Mouse (Mus musculus): ENCODE results near the gene Ror1. TPM values are rescaled to one million over a fixed set of nuclear protein-coding genes. Genes with fewer than 3 reads are reported as not detected.

Gene Ror1
- polyA plus RNA-seq, 1 experiment from 2014 or later, result 6.9 TPM

- WGBS, result 74% methylated on average over 5 of the region's 5 CpGs
- no peak for ATAC-seq (ENCODE audit: insufficient read depth, low FRiP score, low TSS enrichment)
- Histone ChIP-seq H3K27me3 (ENCODE audit: control insufficient read depth, insufficient read depth, low read length) (0 out of 2 replicates have a peak, but pooled peaks cover 2% of the 10 kb centered on the region), H3K4me1 (ENCODE audit: control insufficient read depth, insufficient read depth, low read length) (peaks cover 8% of the 10 kb centered on the region; the same call in 1 of the 2 replicates), H3K9ac (ENCODE audit: low read length) (no peak overlapping the region), H3K4me3 (ENCODE audit: low read depth, low read length) (no peak overlapping the region), H3K9me3 (ENCODE audit: control insufficient read depth, low read length) (no peaks in the 10 kb centered on the region), H3K36me3 (ENCODE audit: control insufficient read depth, insufficient read depth, low read length) (no peaks in the 10 kb centered on the region), H3K4me2 (ENCODE audit: low read depth) (no peak overlapping the region), H3K27ac (ENCODE audit: low read depth, low read length) (no peak overlapping the region)
- no peak for DNase-seq (ENCODE audit: low spot score)
Measured at GRCm38 (mm10) chr4:100101844-100102243, 6.3 kb downstream of the Ror1 start.

DNA sequence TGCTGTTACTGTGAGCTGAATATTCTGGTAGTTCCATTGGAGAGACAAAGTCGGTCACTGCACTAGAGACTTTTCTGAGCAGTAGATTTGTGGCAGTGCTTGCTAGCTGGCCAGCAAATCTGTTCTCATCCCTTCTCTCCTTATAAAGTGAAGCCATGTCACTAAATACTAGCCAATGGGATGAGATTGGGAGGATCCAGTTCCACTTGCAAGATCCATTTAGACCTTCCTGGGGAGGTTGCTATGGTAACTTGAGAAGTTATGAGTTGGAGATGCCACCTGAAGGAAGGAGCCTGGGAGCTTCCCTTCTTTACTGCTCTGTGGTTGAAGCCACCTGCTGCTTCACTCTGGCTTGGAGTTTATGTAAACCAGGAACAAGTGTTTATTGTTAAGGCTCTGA is 8.7 kb downstream of the Ror1 start:
- no peak overlapping the region for H3K9ac ChIP-seq (ENCODE audit: low read length)
- ATAC-seq (ENCODE audit: insufficient read depth, low FRiP score, low TSS enrichment) (no peak), DNase-seq (ENCODE audit: low spot score) (no peak)
- no peaks in the 10 kb centered on the region for H3K36me3 ChIP-seq (ENCODE audit: control insufficient read depth, insufficient read depth, low read length)
- H3K4me2 ChIP-seq (ENCODE audit: low read depth), result no peak overlapping the region
- no peak overlapping the region for H3K27ac ChIP-seq (ENCODE audit: low read depth, low read length)
- no peaks in the 10 kb centered on the region for H3K4me1 ChIP-seq (ENCODE audit: control insufficient read depth, insufficient read depth, low read length)
- H3K27me3 ChIP-seq (ENCODE audit: control insufficient read depth, insufficient read depth, low read length), result no peaks in the 10 kb centered on the region
- WGBS, result 88% methylated on average over 1 of the region's 1 CpGs
- H3K9me3 ChIP-seq (ENCODE audit: control insufficient read depth, low read length), result no peaks in the 10 kb centered on the region
- H3K4me3 ChIP-seq (ENCODE audit: low read depth, low read length), result no peak overlapping the region

DNA sequence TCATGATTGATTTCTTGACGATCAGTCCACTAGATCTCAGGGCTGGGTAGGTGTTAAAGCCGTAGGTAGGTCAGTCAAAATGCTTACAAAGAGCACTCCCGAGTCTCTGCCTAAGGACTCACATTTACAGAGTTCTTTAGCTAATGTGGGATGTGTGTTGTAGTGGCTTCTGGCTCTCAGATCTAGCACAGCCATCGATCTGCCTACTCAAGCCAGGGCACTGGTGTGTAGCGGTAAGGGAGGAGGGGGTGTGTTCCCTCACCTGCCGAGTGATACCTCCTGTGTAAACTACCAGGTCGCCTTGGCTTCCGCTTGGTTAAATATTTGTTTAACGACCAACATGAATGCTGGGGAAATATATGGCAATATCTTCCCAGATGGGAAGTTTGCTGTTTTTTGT is 12.0 kb downstream of the Ror1 start:
- WGBS, result 81% methylated on average over 9 of the region's 9 CpGs
- H3K27ac ChIP-seq (ENCODE audit: low read depth, low read length), result no peak overlapping the region
- ATAC-seq (ENCODE audit: insufficient read depth, low FRiP score, low TSS enrichment), result no peak
- no peak overlapping the region for H3K4me2 ChIP-seq (ENCODE audit: low read depth)
- no peaks in the 10 kb centered on the region for H3K36me3 ChIP-seq (ENCODE audit: control insufficient read depth, insufficient read depth, low read length)
- no peak for DNase-seq (ENCODE audit: low spot score)
- H3K9me3 ChIP-seq (ENCODE audit: control insufficient read depth, low read length), result no peaks in the 10 kb centered on the region
- H3K4me3 ChIP-seq (ENCODE audit: low read depth, low read length), result no peak overlapping the region
- H3K9ac ChIP-seq (ENCODE audit: low read length), result no peak overlapping the region
- H3K27me3 ChIP-seq (ENCODE audit: control insufficient read depth, insufficient read depth, low read length), result no peaks in the 10 kb centered on the region
- H3K4me1 ChIP-seq (ENCODE audit: control insufficient read depth, insufficient read depth, low read length), result no peaks in the 10 kb centered on the region

DNA sequence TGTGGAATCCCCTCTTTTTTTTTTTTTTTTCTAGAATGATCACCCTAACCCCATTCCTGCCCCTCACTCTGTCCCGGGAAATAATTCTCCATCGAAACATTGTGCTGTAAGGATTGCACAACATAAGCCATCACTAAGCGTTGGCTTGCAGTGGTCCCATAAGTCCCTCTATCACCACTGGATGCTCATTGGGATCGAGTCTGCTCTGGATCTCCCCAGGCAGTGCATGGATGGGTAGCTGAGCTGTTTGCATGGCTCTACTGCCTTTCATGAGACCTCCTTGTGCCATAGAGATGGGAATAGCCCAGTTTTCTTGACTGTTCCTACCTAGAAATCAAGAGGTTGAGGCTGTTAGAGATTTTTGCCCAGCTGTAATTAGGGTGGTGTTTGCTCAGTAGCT is 13.0 kb downstream of the Ror1 start:
- ATAC-seq (ENCODE audit: insufficient read depth, low FRiP score, low TSS enrichment) (no peak), DNase-seq (ENCODE audit: low spot score) (no peak)
- no peaks in the 10 kb centered on the region for H3K4me1 ChIP-seq (ENCODE audit: control insufficient read depth, insufficient read depth, low read length)
- no peak overlapping the region for H3K27ac ChIP-seq (ENCODE audit: low read depth, low read length)
- no peaks in the 10 kb centered on the region for H3K9me3 ChIP-seq (ENCODE audit: control insufficient read depth, low read length)
- no peak overlapping the region for H3K4me2 ChIP-seq (ENCODE audit: low read depth)
- H3K9ac ChIP-seq (ENCODE audit: low read length), result no peak overlapping the region
- no peak overlapping the region for H3K4me3 ChIP-seq (ENCODE audit: low read depth, low read length)
- no peaks in the 10 kb centered on the region for H3K27me3 ChIP-seq (ENCODE audit: control insufficient read depth, insufficient read depth, low read length)
- no peaks in the 10 kb centered on the region for H3K36me3 ChIP-seq (ENCODE audit: control insufficient read depth, insufficient read depth, low read length)
- 95% methylated on average over 4 of the region's 4 CpGs for WGBS

DNA sequence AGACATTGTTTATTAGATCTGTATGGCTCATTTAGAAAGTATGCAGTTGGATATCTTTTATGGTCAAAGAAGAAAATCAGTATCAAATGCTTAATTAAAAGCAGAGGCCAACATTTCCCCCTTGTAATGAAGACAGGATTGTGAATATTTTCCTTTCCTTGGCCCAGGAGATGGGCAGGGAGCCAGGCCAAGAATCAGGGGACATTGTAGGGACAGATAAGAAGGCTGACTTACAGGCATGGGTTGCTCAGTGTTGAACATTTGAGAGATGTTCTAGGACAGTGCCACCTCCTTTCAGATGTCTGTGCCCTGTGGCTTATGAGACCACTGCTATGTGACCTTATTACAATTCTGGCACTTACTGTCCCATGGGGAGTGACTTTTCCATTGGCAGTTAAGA is 18.6 kb downstream of the Ror1 start:
- Histone ChIP-seq H3K27me3 (ENCODE audit: control insufficient read depth, insufficient read depth, low read length) (no peaks in the 10 kb centered on the region), H3K9me3 (ENCODE audit: control insufficient read depth, low read length) (no peaks in the 10 kb centered on the region), H3K36me3 (ENCODE audit: control insufficient read depth, insufficient read depth, low read length) (no peaks in the 10 kb centered on the region), H3K4me1 (ENCODE audit: control insufficient read depth, insufficient read depth, low read length) (no peaks in the 10 kb centered on the region), H3K9ac (ENCODE audit: low read length) (no peak overlapping the region), H3K4me2 (ENCODE audit: low read depth) (no peak overlapping the region), H3K27ac (ENCODE audit: low read depth, low read length) (no peak overlapping the region), H3K4me3 (ENCODE audit: low read depth, low read length) (no peak overlapping the region)
- no peak for ATAC-seq (ENCODE audit: insufficient read depth, low FRiP score, low TSS enrichment)
- DNase-seq (ENCODE audit: low spot score), result no peak

- ATAC-seq (ENCODE audit: insufficient read depth, low FRiP score, low TSS enrichment), result no peak
- 91% methylated on average over 3 of the region's 3 CpGs for WGBS
Measured at GRCm38 (mm10) chr4:100116366-100116765, 20.8 kb downstream of the Ror1 start.

GRCm38 (mm10) chr4:100118676-100119075 is 23.1 kb downstream of the Ror1 start:
- no peak overlapping the region for H3K9ac ChIP-seq (ENCODE audit: low read length)
- WGBS, result 42% methylated on average over 4 of the region's 4 CpGs
- no peak for DNase-seq (ENCODE audit: low spot score)
- H3K4me3 ChIP-seq (ENCODE audit: low read depth, low read length), result no peak overlapping the region
- no peaks in the 10 kb centered on the region for H3K4me1 ChIP-seq (ENCODE audit: control insufficient read depth, insufficient read depth, low read length)
- no peak overlapping the region for H3K27ac ChIP-seq (ENCODE audit: low read depth, low read length)
- H3K27me3 ChIP-seq (ENCODE audit: control insufficient read depth, insufficient read depth, low read length), result no peaks in the 10 kb centered on the region
- no peak overlapping the region for H3K4me2 ChIP-seq (ENCODE audit: low read depth)
- no peak for ATAC-seq (ENCODE audit: insufficient read depth, low FRiP score, low TSS enrichment)
- no peaks in the 10 kb centered on the region for H3K9me3 ChIP-seq (ENCODE audit: control insufficient read depth, low read length)
- no peaks in the 10 kb centered on the region for H3K36me3 ChIP-seq (ENCODE audit: control insufficient read depth, insufficient read depth, low read length)

More at GRCm38 (mm10) chr4:100116366-100116765, 20.8 kb downstream of the Ror1 start:
- no peak overlapping the region for H3K4me3 ChIP-seq (ENCODE audit: low read depth, low read length)
- H3K36me3 ChIP-seq (ENCODE audit: control insufficient read depth, insufficient read depth, low read length), result no peaks in the 10 kb centered on the region
- no peaks in the 10 kb centered on the region for H3K4me1 ChIP-seq (ENCODE audit: control insufficient read depth, insufficient read depth, low read length)
- no peaks in the 10 kb centered on the region for H3K9me3 ChIP-seq (ENCODE audit: control insufficient read depth, low read length)
- no peak overlapping the region for H3K4me2 ChIP-seq (ENCODE audit: low read depth)
- no peaks in the 10 kb centered on the region for H3K27me3 ChIP-seq (ENCODE audit: control insufficient read depth, insufficient read depth, low read length)
- DNase-seq (ENCODE audit: low spot score), result no peak
- no peak overlapping the region for H3K27ac ChIP-seq (ENCODE audit: low read depth, low read length)
- H3K9ac ChIP-seq (ENCODE audit: low read length), result no peak overlapping the region

- no peaks in the 10 kb centered on the region for H3K4me1 ChIP-seq (ENCODE audit: control insufficient read depth, insufficient read depth, low read length)
- no peak overlapping the region for H3K4me3 ChIP-seq (ENCODE audit: low read depth, low read length)
- no peak overlapping the region for H3K9ac ChIP-seq (ENCODE audit: low read length)
- H3K4me2 ChIP-seq (ENCODE audit: low read depth), result no peak overlapping the region
- H3K9me3 ChIP-seq (ENCODE audit: control insufficient read depth, low read length), result no peaks in the 10 kb centered on the region
- WGBS, result 91% methylated on average over 1 of the region's 1 CpGs
- ATAC-seq (ENCODE audit: insufficient read depth, low FRiP score, low TSS enrichment), result no peak
- no peaks in the 10 kb centered on the region for H3K36me3 ChIP-seq (ENCODE audit: control insufficient read depth, insufficient read depth, low read length)
- no peaks in the 10 kb centered on the region for H3K27me3 ChIP-seq (ENCODE audit: control insufficient read depth, insufficient read depth, low read length)
- H3K27ac ChIP-seq (ENCODE audit: low read depth, low read length), result no peak overlapping the region
- no peak for DNase-seq (ENCODE audit: low spot score)
Measured at GRCm38 (mm10) chr4:100119431-100119830, 23.8 kb downstream of the Ror1 start.

GRCm38 (mm10) chr4:100120547-100120946 is 25.0 kb downstream of the Ror1 start:
- 77% methylated on average over 5 of the region's 5 CpGs for WGBS
- ATAC-seq (ENCODE audit: insufficient read depth, low FRiP score, low TSS enrichment), result no peak
- no peak overlapping the region for H3K27ac ChIP-seq (ENCODE audit: low read depth, low read length)
- no peak overlapping the region for H3K4me2 ChIP-seq (ENCODE audit: low read depth)
- H3K4me3 ChIP-seq (ENCODE audit: low read depth, low read length), result no peak overlapping the region
- H3K9me3 ChIP-seq (ENCODE audit: control insufficient read depth, low read length), result no peaks in the 10 kb centered on the region
- H3K36me3 ChIP-seq (ENCODE audit: control insufficient read depth, insufficient read depth, low read length), result no peaks in the 10 kb centered on the region
- no peak overlapping the region for H3K9ac ChIP-seq (ENCODE audit: low read length)
- no peaks in the 10 kb centered on the region for H3K27me3 ChIP-seq (ENCODE audit: control insufficient read depth, insufficient read depth, low read length)
- DNase-seq (ENCODE audit: low spot score), result no peak
- no peaks in the 10 kb centered on the region for H3K4me1 ChIP-seq (ENCODE audit: control insufficient read depth, insufficient read depth, low read length)

All from neural tube, embryonic 11.5 days (tissue).